Mouse (Mus musculus): ENCODE results near the gene Ifi27l2b.
"Not testable (repeated sequence)": the region's sequence is repeated elsewhere in the genome, so short reads cannot be mapped to it uniquely, and the experiment has no call there.

Ifi27l2b gene

GRCm38 (mm10) chr12:103457140-103457539, at the start of gene Ifi27l2b:
Gene Ifi27l2b (minus strand): TSS chr12:103457223.
- no peak for DNase-seq

GRCm38 (mm10) chr12:103504402-103504801, 47.4 kb upstream of the Ifi27l2b start:
- DNase-seq = no peak

- DNase-seq = no peak
Observed at GRCm38 (mm10) chr12:103503300-103503699, 46.3 kb upstream of the Ifi27l2b start.

GRCm38 (mm10) chr12:103499261-103499660, 42.2 kb upstream of the Ifi27l2b start:
- DNase-seq = peak; percentile 28

- peak; percentile 29 for DNase-seq
Observed at GRCm38 (mm10) chr12:103498768-103499167, 41.7 kb upstream of the Ifi27l2b start.

- DNase-seq = peak; percentile 61
Observed at GRCm38 (mm10) chr12:103494486-103494885, 37.5 kb upstream of the Ifi27l2b start.

GRCm38 (mm10) chr12:103492767-103493166, 35.7 kb upstream of the Ifi27l2b start:
- peak; percentile 87 for DNase-seq

GRCm38 (mm10) chr12:103491091-103491730, 34.2 kb upstream of the Ifi27l2b start:
- DNase-seq = no peak

- DNase-seq = no peak
Observed at GRCm38 (mm10) chr12:103487750-103488149, 30.7 kb upstream of the Ifi27l2b start.

GRCm38 (mm10) chr12:103487276-103487675, 30.3 kb upstream of the Ifi27l2b start:
- DNase-seq = no peak

- peak; percentile 85 for DNase-seq
Observed at GRCm38 (mm10) chr12:103486726-103487125, 29.7 kb upstream of the Ifi27l2b start.

- DNase-seq = not testable (repeated sequence)
Observed at GRCm38 (mm10) chr12:103484200-103484972, 27.4 kb upstream of the Ifi27l2b start.

- no peak for DNase-seq
Observed at GRCm38 (mm10) chr12:103482781-103483180, 25.8 kb upstream of the Ifi27l2b start.

GRCm38 (mm10) chr12:103481671-103482070, 24.6 kb upstream of the Ifi27l2b start:
- no peak for DNase-seq

GRCm38 (mm10) chr12:103477461-103478015, 20.5 kb upstream of the Ifi27l2b start:
- DNase-seq = no peak

- no peak for DNase-seq
Observed at GRCm38 (mm10) chr12:103476779-103477389, 19.9 kb upstream of the Ifi27l2b start.

GRCm38 (mm10) chr12:103474481-103474880, 17.5 kb upstream of the Ifi27l2b start:
- no peak for DNase-seq

- not testable (repeated sequence) for DNase-seq
Observed at GRCm38 (mm10) chr12:103456727-103457126, 296 bp downstream of the Ifi27l2b start.

GRCm38 (mm10) chr12:103453361-103453760, 3.7 kb downstream of the Ifi27l2b start:
- no peak for DNase-seq

- DNase-seq = no peak
Observed at GRCm38 (mm10) chr12:103445060-103445459, 12.0 kb downstream of the Ifi27l2b start.

- DNase-seq = not testable (repeated sequence)
Observed at GRCm38 (mm10) chr12:103444261-103444660, 12.8 kb downstream of the Ifi27l2b start.

- DNase-seq = no peak
Observed at GRCm38 (mm10) chr12:103443524-103443923, 13.5 kb downstream of the Ifi27l2b start, which contains the start of gene Ifi27l2a. Gene Ifi27l2a (minus strand): TSS chr12:103443680.

GRCm38 (mm10) chr12:103437601-103438000, 19.4 kb downstream of the Ifi27l2b start:
- no peak for DNase-seq
